Mouse (Mus musculus) mesoderm, embryonic 11.5 days (tissue): ENCODE results near the gene Resf1.
"Not testable (repeated sequence)": the region's sequence is repeated elsewhere in the genome, so short reads cannot be mapped to it uniquely, and the experiment has no call there.

Experiments used
- DNase-seq: peaks from one replicate; pipeline ENCODE4 v3.0.0-alpha.2; 2012; ENCODE audit warnings: low read depth, low spot score

The Resf1 gene

DNA sequence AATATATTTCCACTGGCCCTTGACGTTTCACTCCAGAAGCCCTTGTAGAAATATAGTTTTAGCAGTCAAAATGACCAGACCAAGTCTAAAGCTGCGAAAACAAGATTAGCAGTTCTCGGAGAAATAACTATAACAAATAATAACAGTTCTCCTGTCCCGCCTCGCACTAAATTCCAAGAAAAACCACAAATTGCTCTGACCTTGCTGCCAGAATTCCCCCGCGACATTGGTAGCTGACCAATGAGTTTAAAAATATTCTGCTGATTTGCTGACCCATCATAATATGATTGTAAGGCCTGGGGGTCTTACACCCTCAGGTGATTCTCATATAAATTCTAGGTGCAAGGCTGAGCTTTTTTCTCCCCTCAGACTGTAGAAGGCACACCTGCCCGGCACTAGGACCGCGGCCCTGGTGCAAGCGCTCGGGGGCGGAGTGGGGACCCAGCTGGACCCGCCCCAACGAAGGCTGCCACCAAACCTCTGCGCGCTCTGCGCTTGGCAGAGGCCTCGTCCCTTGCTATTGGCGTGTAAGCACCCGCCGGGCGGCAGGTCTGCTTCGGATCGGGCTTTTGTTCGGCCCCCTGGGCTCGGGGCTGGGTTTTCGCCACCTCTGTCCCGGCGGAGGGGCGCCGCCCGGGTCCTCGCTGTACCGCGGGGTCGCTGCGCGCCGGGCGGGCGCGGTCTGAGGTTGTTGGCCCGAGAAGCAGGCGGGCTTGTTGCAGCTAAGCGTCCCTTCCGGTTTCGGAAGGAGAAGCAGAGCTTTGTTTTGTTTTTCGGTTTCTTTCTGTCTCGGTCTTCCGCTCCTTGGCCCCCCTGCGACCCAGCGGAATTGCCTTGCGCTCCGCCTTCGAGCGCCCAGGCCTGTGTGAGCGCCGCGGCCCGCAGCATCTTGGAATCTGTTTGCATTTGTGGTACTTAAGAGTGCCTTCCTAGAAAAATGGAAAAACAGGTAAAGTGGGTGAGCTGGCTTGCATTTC lies at the start of gene Resf1:
TSS of gene Resf1 (plus strand) at position 459 of the 977 bp plus-strand sequence.
- DNase-seq, result peak; percentile 89

DNA sequence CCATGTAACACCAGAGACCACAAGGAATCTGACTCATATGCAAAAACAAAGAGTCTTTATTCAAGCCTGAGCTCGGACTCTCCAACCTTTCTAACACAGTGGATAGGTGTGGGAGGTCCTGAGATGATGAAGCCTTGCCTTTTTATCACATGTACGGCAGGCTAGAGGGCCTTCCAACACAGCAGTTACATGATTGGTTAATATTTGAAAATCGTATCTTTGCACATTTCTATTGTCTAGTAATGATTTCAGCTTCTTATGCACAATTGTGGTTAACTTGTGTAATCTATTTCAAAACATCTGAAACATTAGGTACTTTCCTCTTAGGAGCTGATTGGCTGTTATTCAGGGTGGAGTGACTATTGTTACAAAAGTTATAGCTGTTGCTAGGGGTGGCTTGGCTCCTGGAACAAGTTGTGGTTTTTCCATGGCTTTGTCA lies 48.4 kb upstream of the Resf1 start:
- DNase-seq, result no peak

DNA sequence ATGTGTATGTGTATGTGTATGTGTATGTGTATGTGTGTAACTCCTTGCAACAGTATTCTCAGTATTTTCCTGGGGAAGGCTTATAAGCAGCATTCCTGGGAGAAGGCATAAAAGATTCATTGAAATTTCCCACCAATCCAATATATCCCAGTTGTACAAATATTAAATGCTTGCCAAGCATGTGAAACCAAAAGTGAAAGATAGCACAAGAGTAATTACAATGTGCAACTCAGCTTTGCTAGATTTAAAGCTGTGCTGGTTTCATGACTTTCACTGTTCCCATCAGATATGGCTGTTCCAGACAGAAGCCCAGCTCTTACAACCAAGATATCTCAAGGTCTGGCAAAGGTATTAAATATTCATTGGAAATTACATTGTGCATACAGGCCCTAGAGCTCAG lies 41.3 kb upstream of the Resf1 start:
- no peak for DNase-seq

DNA sequence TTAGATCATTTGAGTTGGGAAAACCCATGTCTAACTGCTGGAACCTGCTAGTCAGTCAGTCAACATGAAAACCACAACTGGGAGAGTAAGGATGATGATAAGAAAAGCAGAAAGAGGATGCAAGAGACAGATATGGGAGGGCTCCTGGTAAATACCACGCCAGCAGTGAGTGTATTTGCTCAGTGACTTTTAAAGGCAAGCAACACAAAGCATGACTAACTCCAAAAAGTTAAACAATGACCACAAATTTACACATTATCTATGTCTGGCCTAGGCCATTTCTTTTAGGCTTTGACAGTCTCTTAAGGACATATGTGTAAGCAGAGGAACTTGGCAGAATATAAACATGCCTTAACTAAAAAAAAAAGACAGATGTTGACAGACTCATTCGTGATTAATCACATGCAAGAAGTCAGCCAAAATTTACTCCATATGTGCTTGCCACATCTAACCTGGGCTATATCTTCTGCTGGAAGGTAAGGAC lies 30.9 kb upstream of the Resf1 start:
- no peak for DNase-seq

DNA sequence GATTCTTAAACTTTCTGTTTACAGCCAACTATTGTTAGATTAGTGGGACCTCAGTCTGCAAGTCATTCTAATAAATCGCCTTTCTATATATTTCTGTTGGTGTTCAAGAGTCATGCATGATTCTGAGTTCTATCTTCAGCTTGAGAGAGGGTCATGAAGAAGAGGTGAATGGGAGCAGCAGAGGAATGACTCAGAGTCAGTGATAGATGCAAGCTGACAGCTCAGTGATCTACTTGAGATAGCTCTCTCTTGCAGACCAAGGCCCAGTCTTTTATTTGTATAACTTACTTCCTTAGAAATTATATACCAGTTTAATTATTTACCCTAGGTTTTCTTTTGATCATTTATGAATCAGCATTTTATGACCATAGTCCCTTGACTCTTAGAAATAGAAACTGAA lies 30.3 kb upstream of the Resf1 start:
- no peak for DNase-seq

DNA sequence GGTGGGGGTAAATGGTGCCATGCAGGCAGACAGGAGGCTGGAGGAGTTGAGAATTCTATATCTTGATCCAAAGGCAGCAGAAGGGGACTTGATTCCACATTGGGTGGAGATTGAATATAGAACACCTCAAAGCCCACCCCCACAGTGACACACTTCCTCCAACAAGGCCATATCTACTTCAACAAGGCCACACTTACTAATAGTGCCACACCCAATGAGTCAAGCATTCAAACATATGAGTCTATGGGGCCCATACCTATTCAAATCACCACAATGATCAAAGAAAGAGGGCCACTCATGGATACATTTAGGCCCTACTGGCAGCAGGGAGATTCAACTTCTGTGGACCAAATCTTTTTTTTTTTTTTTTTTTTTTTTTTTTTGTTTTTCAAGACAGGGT lies 28.7 kb upstream of the Resf1 start:
- DNase-seq, result no peak

DNA sequence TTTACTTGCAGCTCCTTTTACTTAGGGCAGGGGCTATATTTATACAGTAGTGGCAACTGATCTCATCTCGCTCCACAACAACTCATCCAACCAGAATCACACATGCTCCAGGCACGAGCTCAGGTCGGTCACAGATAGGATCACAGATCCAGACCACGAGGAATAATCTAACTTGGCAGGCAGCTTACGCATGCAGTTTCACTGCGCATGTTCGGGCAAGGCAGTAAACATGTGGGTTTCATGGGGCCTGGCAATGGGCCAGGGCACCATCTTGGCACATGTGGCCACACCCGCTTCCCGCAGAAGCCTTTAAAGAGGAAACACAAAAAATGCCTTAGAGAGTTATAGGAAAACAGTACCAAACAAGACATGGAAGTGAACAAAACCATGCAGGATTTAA lies 21.0 kb upstream of the Resf1 start:
- DNase-seq, result not testable (repeated sequence)

DNA sequence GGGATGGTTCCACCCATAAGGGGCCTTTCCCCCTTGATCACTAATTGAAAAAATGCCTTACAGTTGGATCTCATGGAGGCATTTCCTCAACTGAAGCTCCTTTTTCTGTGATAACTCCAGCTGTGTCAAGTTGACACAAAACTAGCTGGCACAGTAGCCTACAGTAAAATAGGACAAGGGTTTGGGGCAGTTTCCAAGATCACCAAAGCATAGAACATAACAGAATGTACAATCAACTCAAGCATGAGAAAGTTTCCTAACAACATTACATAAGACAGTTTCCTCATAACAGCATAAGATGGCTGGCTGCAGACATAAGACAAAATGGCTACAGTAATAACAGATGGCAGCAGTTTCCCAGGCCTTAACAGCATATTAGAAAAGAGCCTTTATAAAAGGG lies 6.0 kb upstream of the Resf1 start:
- not testable (repeated sequence) for DNase-seq

DNA sequence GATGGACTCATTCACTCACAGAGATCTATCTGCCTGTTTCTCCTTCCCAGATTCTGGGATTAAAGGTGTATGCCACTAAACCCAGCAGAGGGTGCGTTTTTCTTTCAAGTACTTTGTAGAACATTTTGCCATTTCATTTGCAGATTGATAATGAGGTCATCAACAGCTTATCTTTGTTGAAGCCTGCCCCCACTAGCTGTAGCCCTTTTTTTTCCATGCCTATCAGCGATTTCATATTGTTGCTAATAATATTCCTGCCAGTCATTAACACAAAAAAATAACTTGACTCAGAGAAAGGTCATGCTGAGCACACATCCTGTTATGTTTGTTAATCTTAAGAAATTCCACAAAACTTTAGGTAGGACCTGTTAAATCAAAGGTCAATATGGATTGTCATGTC lies 2.1 kb upstream of the Resf1 start:
- no peak for DNase-seq

DNA sequence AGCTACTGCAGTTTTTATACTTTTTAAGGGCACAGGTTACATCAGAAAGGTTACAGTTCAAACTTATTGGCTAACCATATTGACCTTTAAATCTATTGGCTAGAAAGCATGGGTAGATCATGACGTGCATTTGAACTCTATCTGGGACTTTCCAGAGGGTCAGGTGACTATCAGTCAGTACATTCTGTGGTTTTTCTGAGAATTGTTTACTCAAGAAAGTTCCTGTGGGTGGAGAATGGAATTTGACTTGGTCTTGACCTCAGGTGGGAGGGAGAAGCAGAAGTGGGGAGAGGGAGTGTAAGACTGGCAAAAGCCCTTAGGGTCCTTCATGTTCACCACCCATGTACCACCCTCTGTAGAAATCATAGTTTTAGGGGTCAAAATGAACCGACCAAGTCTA lies 1.4 kb upstream of the Resf1 start:
- no peak for DNase-seq

DNA sequence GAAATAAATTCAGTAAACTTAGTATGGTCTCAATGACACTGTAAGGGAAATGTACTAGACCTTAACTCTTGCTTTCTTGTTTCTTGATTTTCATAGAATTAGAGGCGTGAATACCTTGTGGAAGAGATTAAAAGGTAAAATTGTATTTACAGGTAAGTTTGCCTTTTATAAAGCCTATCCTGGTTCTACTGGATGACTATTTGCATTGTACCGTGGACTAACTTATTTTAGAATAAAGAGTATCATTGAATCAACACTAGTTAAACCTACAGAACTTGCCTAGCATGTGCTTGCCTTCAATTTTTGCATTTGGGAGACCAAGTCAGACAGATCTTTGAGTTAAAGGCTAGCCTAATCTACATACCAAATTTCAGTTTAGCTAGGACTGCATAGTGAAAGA lies 1.0 kb downstream of the Resf1 start:
- no peak for DNase-seq

DNA sequence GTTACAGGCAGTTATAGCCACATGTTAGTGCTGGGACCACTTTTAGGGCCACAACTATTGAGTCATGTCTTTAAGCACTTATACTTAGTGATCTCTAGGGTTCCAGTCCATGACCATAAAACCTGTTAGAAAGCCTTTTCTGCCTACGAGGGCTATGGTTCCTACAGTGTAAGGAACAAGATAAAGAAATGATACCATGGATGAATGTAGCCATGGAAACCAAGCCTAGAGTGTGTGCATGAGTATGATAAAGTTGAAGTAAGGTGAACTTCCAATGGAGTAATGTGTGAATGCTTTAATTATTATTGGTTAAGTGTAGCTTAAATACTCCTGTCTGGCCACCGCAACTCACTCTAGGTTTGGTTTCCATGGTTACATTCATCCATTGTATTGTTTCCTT lies 1.8 kb downstream of the Resf1 start:
- no peak for DNase-seq

DNA sequence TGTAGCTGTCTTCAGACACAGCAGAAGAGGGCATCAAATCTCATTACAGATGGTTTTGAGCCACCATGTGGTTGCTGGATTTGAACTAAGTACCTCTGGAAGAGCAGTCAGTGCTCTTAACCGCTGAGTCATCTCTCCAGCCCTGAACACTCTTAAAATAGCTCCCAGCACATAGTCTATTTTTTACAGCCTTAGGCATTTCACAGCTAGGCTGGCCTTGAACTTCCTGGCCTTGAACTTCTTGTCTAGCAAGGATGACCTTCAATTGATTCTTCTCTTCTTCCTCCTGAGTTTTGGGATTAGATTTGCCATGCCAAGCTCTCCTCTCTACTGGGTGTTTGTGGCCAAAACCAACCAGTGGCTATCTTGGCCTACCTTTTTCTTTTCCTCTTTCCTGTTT lies 2.6 kb downstream of the Resf1 start:
- DNase-seq, result no peak

DNA sequence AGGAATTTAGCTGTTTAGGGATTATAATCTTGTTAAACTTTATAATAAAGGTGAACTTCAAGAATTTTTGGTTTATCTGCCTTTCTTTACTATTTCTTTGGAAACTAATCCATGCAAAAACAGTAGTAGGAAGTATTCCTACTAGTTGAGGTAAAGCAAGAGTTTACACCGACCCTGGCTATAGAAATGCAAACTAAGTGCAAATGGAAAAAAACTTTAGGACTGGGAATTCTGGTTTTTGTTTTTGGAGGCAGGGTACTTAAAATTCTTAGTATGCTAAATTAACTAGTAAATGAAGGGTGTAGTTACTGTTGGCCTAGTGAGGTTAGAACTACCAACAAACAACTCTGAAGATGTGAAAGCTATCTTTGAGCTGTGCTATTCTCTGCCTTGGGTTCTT lies 3.0 kb downstream of the Resf1 start:
- no peak for DNase-seq

DNA sequence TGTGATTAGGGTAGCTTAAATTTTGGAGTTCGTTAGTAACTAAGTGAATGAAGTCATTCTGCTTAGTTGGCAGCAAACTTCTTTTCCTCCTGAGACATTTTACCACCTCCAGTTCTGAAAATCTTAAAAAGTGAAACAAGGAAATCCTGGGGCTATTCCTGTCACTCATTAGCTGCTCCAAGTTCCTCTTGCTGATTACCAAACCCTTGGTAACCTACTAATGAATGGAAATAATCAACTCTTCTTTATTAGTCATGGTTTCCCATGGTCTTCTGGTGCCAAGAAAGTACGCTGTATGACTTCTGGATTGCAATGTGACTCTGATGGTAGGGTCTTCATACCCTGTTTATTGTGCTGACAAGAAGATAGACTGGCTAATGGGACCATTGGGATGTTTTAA lies 5.7 kb downstream of the Resf1 start:
- DNase-seq, result no peak

DNA sequence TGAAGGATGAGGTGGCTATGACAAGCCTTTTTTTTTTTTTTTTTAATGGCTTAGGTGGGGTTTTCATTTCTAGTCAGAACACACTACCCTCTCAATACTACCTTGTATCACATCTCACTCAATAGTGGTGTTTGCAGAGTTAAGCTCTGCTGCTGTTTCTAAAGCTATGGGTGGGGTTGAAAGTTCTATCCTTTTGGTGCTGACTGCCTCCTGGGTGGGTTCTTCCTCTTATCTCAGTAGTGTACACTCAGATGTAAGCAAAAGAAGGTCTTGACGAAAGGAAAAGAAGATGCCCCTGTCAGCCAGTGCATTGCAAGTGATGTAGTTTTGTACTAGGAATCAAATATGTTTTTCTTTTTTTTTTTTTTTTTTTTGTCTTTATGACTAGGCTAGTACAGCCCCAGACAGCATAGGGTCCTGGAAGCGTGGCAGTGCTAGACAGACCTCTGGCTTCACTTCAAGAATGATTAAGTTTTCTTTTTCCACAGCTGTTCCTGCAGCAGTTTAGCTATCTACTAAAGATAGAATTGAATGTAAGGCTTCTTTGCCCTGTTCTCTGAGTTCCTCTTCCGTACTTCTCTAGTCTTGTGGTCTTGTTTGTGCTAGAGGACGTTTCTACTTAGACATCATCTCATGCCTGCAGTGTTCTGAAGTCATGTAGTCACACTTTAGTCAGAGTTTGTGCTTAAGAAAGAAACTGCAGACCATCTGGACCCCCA lies 14.5 kb downstream of the Resf1 start:
- no peak for DNase-seq

DNA sequence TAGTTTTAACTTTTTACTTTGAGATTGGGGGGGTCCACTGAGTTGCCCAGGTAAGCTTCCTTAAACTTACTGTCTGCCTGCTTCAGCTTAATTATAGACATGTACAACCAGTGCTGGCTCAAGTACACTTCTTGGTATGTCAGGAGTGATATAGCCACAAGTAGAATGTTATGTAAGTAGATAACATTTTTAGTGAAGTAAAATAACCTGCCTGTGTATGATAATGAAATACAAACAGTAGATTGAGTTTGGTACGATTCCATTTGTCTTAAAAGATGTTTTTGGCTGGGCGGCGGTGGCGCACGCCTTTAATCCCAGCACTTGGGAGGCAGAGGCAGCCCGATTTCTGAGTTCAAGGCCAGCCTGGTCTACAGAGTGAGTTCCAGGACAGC lies 15.0 kb downstream of the Resf1 start:
- DNase-seq, result no peak

DNA sequence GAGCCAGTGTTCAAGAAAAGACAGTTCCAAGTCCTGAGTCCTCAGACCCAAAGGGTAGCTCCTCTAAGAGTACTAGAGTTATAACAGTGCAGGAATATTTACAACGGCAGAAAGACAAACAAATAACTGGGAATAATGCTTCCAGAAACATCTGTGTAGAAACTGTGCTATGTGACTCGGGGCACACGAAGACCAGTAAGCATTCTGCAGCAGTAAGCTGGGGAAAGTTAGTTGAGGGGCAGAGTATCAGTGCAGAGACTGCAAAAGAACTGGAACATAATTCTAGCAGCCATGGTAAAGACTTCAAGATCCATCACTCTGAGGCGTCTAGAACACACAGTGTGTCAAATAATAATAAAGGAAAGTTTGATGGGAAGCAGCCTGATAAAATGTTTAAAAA lies 19.9 kb downstream of the Resf1 start:
- DNase-seq, result no peak

DNA sequence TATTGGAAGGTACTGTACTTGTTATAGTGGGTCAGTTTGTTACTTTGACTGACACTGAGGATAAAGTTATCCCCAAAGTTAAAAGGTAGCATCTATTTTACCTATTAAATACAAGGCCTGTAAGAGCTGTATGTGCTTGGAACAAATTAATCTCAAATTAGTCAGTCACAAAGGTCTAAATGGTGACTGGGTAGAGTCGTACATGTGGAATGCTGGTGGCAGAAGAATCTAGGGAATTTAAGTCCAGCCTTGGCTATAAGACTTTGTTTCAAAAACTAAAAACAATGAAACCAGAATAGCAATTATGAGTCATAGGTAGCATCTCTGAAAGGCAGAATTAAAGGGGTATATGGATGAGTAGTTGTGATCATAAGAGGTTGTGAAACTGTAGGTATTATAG lies 21.1 kb downstream of the Resf1 start:
- DNase-seq, result no peak

DNA sequence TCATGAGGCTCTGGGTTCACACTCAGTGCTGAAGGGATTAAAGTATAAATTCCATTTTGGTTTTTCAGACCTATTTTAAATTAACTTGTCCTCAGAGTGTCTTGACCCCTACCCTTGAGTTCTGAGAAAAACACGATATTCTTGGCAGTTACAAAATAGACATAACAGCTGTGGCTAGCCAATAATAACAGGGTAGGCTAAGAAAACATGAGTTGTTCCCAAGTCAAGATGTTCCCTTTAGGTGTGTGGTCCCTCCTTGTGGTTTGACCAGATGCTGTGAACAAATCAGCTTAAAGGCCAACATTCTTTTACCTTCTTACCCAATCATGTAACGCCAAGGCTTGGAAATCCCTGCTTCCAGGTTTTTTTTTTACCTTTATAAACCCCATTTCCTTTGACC lies 23.8 kb downstream of the Resf1 start:
- no peak for DNase-seq

DNA sequence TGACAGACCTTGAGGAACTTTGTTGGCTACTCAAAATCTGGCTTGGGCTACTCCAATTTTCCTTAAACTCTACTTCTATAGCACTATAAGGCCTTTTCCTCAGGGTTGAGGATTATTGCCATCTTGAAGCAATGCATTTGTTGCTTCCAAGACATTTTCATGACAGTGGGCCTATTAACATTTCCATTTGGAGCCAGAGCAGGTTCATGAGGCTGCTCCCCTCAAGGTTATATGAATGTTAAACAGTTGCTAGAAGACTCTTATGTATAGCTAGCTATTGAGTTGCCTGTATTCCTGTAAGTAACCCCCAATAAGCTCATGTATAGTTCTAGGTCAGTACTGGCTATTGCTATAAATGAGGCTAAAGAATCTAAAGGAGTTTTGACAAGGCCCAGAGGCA lies 28.8 kb downstream of the Resf1 start:
- DNase-seq, result no peak

DNA sequence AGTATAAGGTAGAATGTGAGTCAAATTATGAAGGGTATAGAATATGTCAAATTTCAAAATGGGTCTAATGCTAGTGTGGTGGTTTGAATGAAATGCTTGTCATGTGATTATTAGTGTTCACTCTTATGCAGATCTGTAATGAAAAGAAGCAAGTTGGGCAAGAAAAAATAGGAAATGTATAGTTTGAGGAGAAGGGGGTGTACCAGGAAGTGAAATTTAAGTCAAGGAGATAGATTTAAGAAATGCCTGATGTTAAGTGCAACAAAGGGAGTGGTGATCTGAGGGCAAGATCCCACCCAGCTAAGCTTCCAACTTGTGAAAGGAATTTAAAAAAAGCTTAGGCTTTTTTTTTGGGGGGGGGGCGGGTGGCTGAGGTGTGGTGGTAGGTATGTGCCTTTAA lies 29.4 kb downstream of the Resf1 start:
- DNase-seq, result no peak

DNA sequence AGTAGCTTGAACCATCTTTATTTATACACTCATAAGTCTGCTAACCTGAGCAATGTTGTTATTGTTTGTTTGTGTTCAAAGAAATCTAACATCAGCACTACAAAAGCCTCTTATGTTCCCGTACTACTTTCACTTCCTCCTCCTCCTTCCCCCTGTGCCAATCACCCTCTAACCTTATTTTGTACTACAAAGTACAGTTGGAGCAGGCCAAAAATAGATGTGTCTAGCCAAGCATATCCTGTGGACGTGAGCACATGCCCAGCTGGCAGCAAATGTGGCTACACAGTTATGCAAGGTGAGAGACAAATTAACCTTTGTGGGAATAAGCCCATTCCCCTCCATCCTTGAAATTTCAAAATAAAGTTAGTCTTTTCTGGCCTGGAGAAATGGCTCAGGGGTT lies 34.6 kb downstream of the Resf1 start:
- DNase-seq, result no peak
